Mouse (Mus musculus) CH12.LX (cell line): ENCODE results near the gene Plxnb3. TPM values are rescaled to one million over a fixed set of nuclear protein-coding genes. Genes with fewer than 3 reads are reported as not detected.

Experiments used
- DNase-seq: peaks from one replicate; pipeline ENCODE4 v3.0.0-alpha.2; 2013; ENCODE audit errors: extremely low read depth
- H3K27ac ChIP-seq: 2 replicates; pipeline ENCODE4 v1.5.1; 2012; ENCODE audit warnings: low read depth, mild to moderate bottlenecking, control low read depth, moderate library complexity; ENCODE audit not compliant: insufficient read depth
- H3K27me3 ChIP-seq: replicated peaks from 2 replicates; pipeline ENCODE3; 2012; ENCODE audit warnings: inconsistent platforms
- H3K36me3 ChIP-seq, 2 experiments: replicated peaks in 1 of 2; 2 replicates each; pipeline versions ENCODE3 to v1.6.1; 2012; ENCODE audit warnings: inconsistent platforms in 1 of 2, low read length in 1 of 2, mild to moderate bottlenecking in 1 of 2, mixed read lengths in 1 of 2, moderate library complexity in 1 of 2; ENCODE audit not compliant: control insufficient read depth in 1 of 2, insufficient read depth in 1 of 2
- H3K4me1 ChIP-seq, 2 experiments: 2 replicates each; pipeline ENCODE4 v1.6.1; 2012; ENCODE audit warnings: inconsistent platforms in 1 of 2, moderate library complexity in 1 of 2; ENCODE audit not compliant: insufficient read depth in 2 of 2, control insufficient read depth in 1 of 2
- H3K4me2 ChIP-seq: 2 replicates; pipeline ENCODE4 v1.6.1; 2012; ENCODE audit warnings: low read depth, mild to moderate bottlenecking, control low read depth; ENCODE audit not compliant: poor library complexity, insufficient read depth, severe bottlenecking
- H3K4me3 ChIP-seq, 3 experiments: fragments of 150-350 bp in 1 of 3; sonication (generic) in 1 of 3; replicated peaks in 1 of 3; 2 replicates each; pipeline versions ENCODE3 to v1.5.1; 2011 to 2012; ENCODE audit warnings: low read depth in 2 of 3, low read length in 2 of 3, mild to moderate bottlenecking in 2 of 3, moderate library complexity in 2 of 3, control low read depth in 1 of 3, improper control_type of control experiment in 1 of 3, inconsistent platforms in 1 of 3, mixed read lengths in 1 of 3; ENCODE audit not compliant: poor library complexity in 1 of 3
- H3K79me2 ChIP-seq: replicated peaks from 2 replicates; pipeline ENCODE4 v1.6.1; 2012; ENCODE audit warnings: mild to moderate bottlenecking, moderate library complexity; ENCODE audit not compliant: control insufficient read depth, poor library complexity, insufficient read depth, severe bottlenecking; ENCODE audit errors: extremely low read depth
- H3K9ac ChIP-seq: 2 replicates; pipeline ENCODE4 v1.6.1; 2012; ENCODE audit warnings: low read depth, mild to moderate bottlenecking, control low read depth, moderate library complexity; ENCODE audit not compliant: insufficient read depth
- H3K9me3 ChIP-seq: replicated peaks from 2 replicates; pipeline ENCODE3; 2012; ENCODE audit warnings: low read length, inconsistent platforms, mixed read lengths
- CHD1 ChIP-seq: IDR thresholded peaks from 2 replicates; pipeline ENCODE4 v1.6.1; 2012; ENCODE audit warnings: low read depth, low read length, improper control_type of control experiment, inconsistent platforms
- EP300 ChIP-seq: IDR thresholded peaks from 2 replicates; pipeline ENCODE4 v1.6.1; 2011; ENCODE audit warnings: low read length, improper control_type of control experiment
- ETS1 ChIP-seq: conservative IDR thresholded peaks from 2 replicates; pipeline ENCODE4 v1.6.1; 2012; ENCODE audit warnings: low read depth, mild to moderate bottlenecking, inconsistent platforms, low read length, improper control_type of control experiment, moderate library complexity
- HCFC1 ChIP-seq: IDR thresholded peaks from 2 replicates; pipeline ENCODE4 v1.6.1; 2012; ENCODE audit warnings: low read depth, mild to moderate bottlenecking, inconsistent platforms, low read length, improper control_type of control experiment
- IRF4 ChIP-seq: IDR thresholded peaks from 2 replicates; pipeline ENCODE4 v1.6.1; 2014; ENCODE audit warnings: low read depth, mild to moderate bottlenecking, inconsistent platforms, low read length, improper control_type of control experiment
- JUN ChIP-seq: IDR thresholded peaks from 2 replicates; pipeline ENCODE4 v1.6.1; 2011; ENCODE audit warnings: low read depth, mild to moderate bottlenecking, low read length, improper control_type of control experiment, moderate library complexity; ENCODE audit not compliant: insufficient read depth
- MAZ ChIP-seq: IDR thresholded peaks from 2 replicates; pipeline ENCODE4 v1.6.1; 2012; ENCODE audit warnings: low read depth, mild to moderate bottlenecking, inconsistent platforms, low read length, improper control_type of control experiment, moderate library complexity
- MEF2A ChIP-seq: IDR thresholded peaks from 2 replicates; pipeline ENCODE4 v1.6.1; 2014; ENCODE audit warnings: low read depth, mild to moderate bottlenecking, inconsistent platforms, low read length, improper control_type of control experiment, borderline replicate concordance
- MXI1 ChIP-seq: IDR thresholded peaks from 2 replicates; pipeline ENCODE4 v1.6.1; 2011; ENCODE audit warnings: mild to moderate bottlenecking, low read depth, low read length, improper control_type of control experiment
- MYC ChIP-seq: IDR thresholded peaks from 2 replicates; pipeline ENCODE4 v1.6.1; 2011; ENCODE audit warnings: low read depth, mild to moderate bottlenecking, improper control_type of control experiment, low read length
- NRF1 ChIP-seq: IDR thresholded peaks from 2 replicates; pipeline ENCODE4 v1.6.1; 2014; ENCODE audit warnings: low read depth, mild to moderate bottlenecking, inconsistent platforms, low read length, improper control_type of control experiment, moderate library complexity
- PAX5 ChIP-seq: IDR thresholded peaks from 2 replicates; pipeline ENCODE4 v1.6.1; 2012; ENCODE audit warnings: low read length, inconsistent platforms, mixed read lengths
- POLR2AphosphoS2 ChIP-seq: IDR thresholded peaks from 2 replicates; pipeline ENCODE4 v1.6.1; 2011; ENCODE audit warnings: low read depth, low read length, improper control_type of control experiment
- RAD21 ChIP-seq: IDR thresholded peaks from 2 replicates; pipeline ENCODE4 v1.6.1; 2011; ENCODE audit warnings: low read depth, mild to moderate bottlenecking, low read length, improper control_type of control experiment, moderate library complexity
- SIN3A ChIP-seq: IDR thresholded peaks from 2 replicates; pipeline ENCODE4 v1.6.1; 2012; ENCODE audit warnings: low read length, improper control_type of control experiment, inconsistent platforms
- UBTF ChIP-seq: IDR thresholded peaks from 2 replicates; pipeline ENCODE4 v1.6.1; 2012; ENCODE audit warnings: low read depth, mild to moderate bottlenecking, inconsistent platforms, low read length, improper control_type of control experiment, moderate library complexity
- USF1 ChIP-seq: IDR thresholded peaks from 2 replicates; pipeline ENCODE4 v1.6.1; 2014; ENCODE audit warnings: low read depth, mild to moderate bottlenecking, inconsistent platforms, low read length, improper control_type of control experiment
- ZC3H11A ChIP-seq: IDR thresholded peaks from 2 replicates; pipeline ENCODE4 v1.6.1; 2012; ENCODE audit warnings: low read depth, mild to moderate bottlenecking, inconsistent platforms, low read length, improper control_type of control experiment
- ZKSCAN1 ChIP-seq: IDR thresholded peaks from 2 replicates; pipeline ENCODE4 v1.6.1; 2012; ENCODE audit warnings: low read depth, inconsistent platforms, low read length, improper control_type of control experiment, borderline replicate concordance
- ZMIZ1 ChIP-seq: IDR thresholded peaks from 2 replicates; pipeline ENCODE4 v1.6.1; 2012; ENCODE audit warnings: low read depth, mild to moderate bottlenecking, inconsistent platforms, low read length, improper control_type of control experiment
- dilution Hi-C: fragments of 300-500 bp; cut with MboI; formaldehyde crosslinking; loops from 2 replicates; pipeline ENCODE4 v1.14.3; 2020; ENCODE audit warnings: low sequenced_read_pairs; ENCODE audit not compliant: extremely low pct_unique_long_range_greater_than_20kb, extremely low pct_ligation_motif_present
- in situ Hi-C: fragments of 300-500 bp; cut with MboI; formaldehyde crosslinking; loops from 3 replicates; pipeline ENCODE4 v1.14.3; 2019; ENCODE audit warnings: low sequenced_read_pairs, low pct_ligation_motif_present, low pct_unique_long_range_greater_than_20kb, mixed read lengths
- polyA plus RNA-seq: library from polyadenylated mRNA; unstranded; fragments of >175 nt; gene quantifications from 2 replicates; pipeline ENCODE4 v1.2.1, GENCODE M21; 2012; ENCODE audit warnings: low read depth; ENCODE audit not compliant: insufficient read length
- total RNA-seq, 2 experiments: library from RNA; depleted of rRNA; stranded (reverse); fragments of 300-350 nt in 1 of 2; fragments of >200 nt in 1 of 2; gene quantifications; 2 replicates each; pipeline ENCODE4 v1.2.3; 2012 to 2014

Gene Plxnb3
- total and polyA plus RNA-seq, 3 experiments = 0.28 to 0.76 (median 0.59) TPM

GRCm38 (mm10) chrX:73718686-73719362, 38.1 kb upstream of the Plxnb3 start (continued):
- TF ChIP-seq PAX5 = no peak
- TF ChIP-seq MEF2A = no peak
- TF ChIP-seq RAD21 = no peak
- no peak for TF ChIP-seq NRF1
- no peak for TF ChIP-seq SIN3A
- no peak for TF ChIP-seq UBTF
- peak; percentile 33 for TF ChIP-seq HCFC1
- TF ChIP-seq ZKSCAN1 = no peak
- TF ChIP-seq IRF4 = peak; percentile 95
- no peak for TF ChIP-seq MYC
- no peak for TF ChIP-seq MXI1
- no peak for TF ChIP-seq JUN
- no peak for TF ChIP-seq POLR2AphosphoS2
- no peak for TF ChIP-seq ZMIZ1
- TF ChIP-seq CHD1 = no peak
- peak; percentile 71; the same call in 1 of the 2 replicates for TF ChIP-seq MAZ

- no peaks in the 10 kb centered on the region for H3K4me1 ChIP-seq
- H3K27ac ChIP-seq = no peak overlapping the region
- no peak overlapping the region for H3K9ac ChIP-seq
- dilution Hi-C loops (no loop called here), in situ Hi-C loops (no loop called here)
- peaks cover 9 to 44% of the 10 kb centered on the region in 2 experiments for H3K36me3 ChIP-seq
- no peaks in the 10 kb centered on the region for H3K27me3 ChIP-seq
- DNase-seq = no peak
- no peak overlapping the region for H3K4me2 ChIP-seq
- no peaks in the 10 kb centered on the region for H3K9me3 ChIP-seq
- H3K4me3 ChIP-seq = no peak overlapping the region
- no peaks in the 10 kb centered on the region for H3K79me2 ChIP-seq
- TF ChIP-seq ZKSCAN1 (no peak), MXI1 (no peak), USF1 (no peak), EP300 (no peak), ZC3H11A (no peak), HCFC1 (no peak), ETS1 (no peak)
Observed at GRCm38 (mm10) chrX:73730908-73731307, 26.0 kb upstream of the Plxnb3 start.
